Mouse (Mus musculus) hindbrain, embryonic 12.5 days (tissue): ENCODE measurements around the gene Gm49380. TPM values are rescaled to one million over a fixed set of nuclear protein-coding genes. Genes with fewer than 3 reads are reported as not detected.

Source experiments
- ATAC-seq: fragments of 200-750 bp; cut with Nextera tagmentation; 2 replicates; pipeline ENCODE4 v1.8.0; 2017; ENCODE audit warnings: moderate TSS enrichment; ENCODE audit not compliant: low FRiP score
- H3K27ac ChIP-seq: fragments of 300-500 bp; sonication (generic); 2 replicates; pipeline ENCODE4 v1.5.1; 2016; ENCODE audit warnings: mild to moderate bottlenecking
- H3K27me3 ChIP-seq: fragments of 300-500 bp; sonication (generic); 2 replicates; pipeline ENCODE4 v1.6.1; 2016; ENCODE audit warnings: mild to moderate bottlenecking
- H3K36me3 ChIP-seq: fragments of 300-500 bp; sonication (generic); 2 replicates; pipeline ENCODE4 v1.6.1; 2016; ENCODE audit warnings: mild to moderate bottlenecking
- H3K4me1 ChIP-seq: fragments of 300-500 bp; sonication (generic); 2 replicates; pipeline ENCODE4 v1.6.1; 2016
- H3K4me2 ChIP-seq: fragments of 300-500 bp; sonication (generic); replicated peaks from 2 replicates; pipeline ENCODE4 v1.6.1; 2016; ENCODE audit warnings: mild to moderate bottlenecking
- H3K4me3 ChIP-seq: fragments of 300-500 bp; sonication (generic); 2 replicates; pipeline ENCODE4 v1.5.1; 2016; ENCODE audit warnings: mild to moderate bottlenecking
- H3K9ac ChIP-seq: fragments of 300-500 bp; sonication (generic); 2 replicates; pipeline ENCODE4 v1.6.1; 2016; ENCODE audit warnings: mild to moderate bottlenecking, moderate library complexity
- H3K9me3 ChIP-seq: fragments of 300-500 bp; sonication (generic); replicated peaks from 2 replicates; pipeline ENCODE4 v1.6.1; 2016; ENCODE audit warnings: mild to moderate bottlenecking
- WGBS: fragments of 180-500 bp; shearing (Covaris S2); methylation state at CpG from one replicate; pipeline ENCODE4 v1.1.7; 2016; 5-methylcytosine and 5-hydroxymethylcytosine counted together
- polyA plus RNA-seq: library from polyadenylated mRNA; unstranded; fragments of >200 nt; fragmentation: Nextera tagmentation; extraction: Ambion mirVana; gene quantifications from 2 replicates; pipeline ENCODE4 v1.2.1, GENCODE M21; 2016

Gene Gm49380
- polyA plus RNA-seq, 1 experiment from 2014 or later: 0.26 TPM

DNA sequence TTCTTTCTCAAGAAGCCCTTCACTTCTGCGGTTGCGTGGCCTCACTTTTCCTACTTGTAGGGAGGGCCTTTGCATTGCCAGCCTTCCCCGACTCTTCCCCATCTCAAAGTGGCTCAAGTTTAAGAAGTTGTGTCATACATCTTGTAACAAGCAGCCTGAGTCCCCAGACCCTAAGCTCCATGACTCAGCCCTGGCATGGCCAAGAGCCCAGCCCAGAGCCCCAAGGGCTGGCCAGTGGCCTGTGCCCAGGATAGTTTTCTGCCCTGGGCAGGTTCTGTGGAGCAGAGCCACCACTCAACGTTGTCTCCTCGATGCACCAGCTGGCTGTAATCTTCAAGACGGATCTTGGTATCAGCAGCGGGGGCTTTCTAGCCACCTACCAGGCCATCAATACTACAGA, 8.4 kb downstream of the Gm49380 start:
- H3K27me3 ChIP-seq: no peaks in the 10 kb centered on the region
- H3K27ac ChIP-seq: no peak overlapping the region
- no peaks in the 10 kb centered on the region for H3K9me3 ChIP-seq
- H3K4me3 ChIP-seq: no peak overlapping the region
- ATAC-seq: no peak
- WGBS: 94% methylated on average over 7 of the region's 7 CpGs
- peaks cover 14% of the 10 kb centered on the region for H3K36me3 ChIP-seq
- H3K4me1 ChIP-seq: peaks cover 33% of the 10 kb centered on the region
- no peak overlapping the region for H3K9ac ChIP-seq
- no peak overlapping the region for H3K4me2 ChIP-seq

GRCm38 (mm10) chr9:44101490-44101889, 11.8 kb downstream of the Gm49380 start, which contains the start of gene Mfrp:
Mfrp (plus strand) TSS chr9:44101729.
- Histone ChIP-seq H3K27ac (no peak within 1 kb of the TSS), H3K27me3 (no peaks in the 10 kb centered on the region), H3K4me3 (no peak within 1 kb of the TSS), H3K9me3 (no peaks in the 10 kb centered on the region), H3K4me2 (no peak within 1 kb of the TSS), H3K36me3 (peaks cover 14% of the 10 kb centered on the region), H3K4me1 (peaks cover 3% of the 10 kb centered on the region; the same call in 1 of the 2 replicates), H3K9ac (no peak within 1 kb of the TSS)
- no peak for ATAC-seq
- 64% methylated on average over 9 of the region's 9 CpGs for WGBS

GRCm38 (mm10) chr9:44096536-44096935, 16.8 kb downstream of the Gm49380 start:
- peaks cover 14% of the 10 kb centered on the region for H3K4me1 ChIP-seq
- no peak overlapping the region for H3K9ac ChIP-seq
- H3K36me3 ChIP-seq: no peaks in the 10 kb centered on the region
- no peaks in the 10 kb centered on the region for H3K9me3 ChIP-seq
- 23% methylated on average over 9 of the region's 9 CpGs for WGBS
- no peaks in the 10 kb centered on the region for H3K27me3 ChIP-seq
- ATAC-seq: peak; percentile 51; the same call in 1 of the 2 replicates
- H3K4me2 ChIP-seq: no peak overlapping the region
- H3K27ac ChIP-seq: peak overlapping the region; percentile 48
- H3K4me3 ChIP-seq: no peak overlapping the region

GRCm38 (mm10) chr9:44095781-44096180, 17.5 kb downstream of the Gm49380 start:
- Histone ChIP-seq H3K4me1 (peaks cover 14% of the 10 kb centered on the region), H3K9ac (no peak overlapping the region), H3K27ac (no peak overlapping the region), H3K4me3 (no peak overlapping the region), H3K36me3 (no peaks in the 10 kb centered on the region), H3K9me3 (no peaks in the 10 kb centered on the region), H3K4me2 (no peak overlapping the region), H3K27me3 (no peaks in the 10 kb centered on the region)
- WGBS: 89% methylated on average over 9 of the region's 9 CpGs
- ATAC-seq: no peak

GRCm38 (mm10) chr9:44094737-44095136, 18.6 kb downstream of the Gm49380 start:
- WGBS: 83% methylated on average over 3 of the region's 3 CpGs
- H3K4me3 ChIP-seq: no peak overlapping the region
- H3K27ac ChIP-seq: no peak overlapping the region
- H3K27me3 ChIP-seq: no peaks in the 10 kb centered on the region
- peaks cover 14% of the 10 kb centered on the region for H3K4me1 ChIP-seq
- no peak for ATAC-seq
- no peaks in the 10 kb centered on the region for H3K36me3 ChIP-seq
- no peaks in the 10 kb centered on the region for H3K9me3 ChIP-seq
- H3K9ac ChIP-seq: no peak overlapping the region
- H3K4me2 ChIP-seq: no peak overlapping the region

DNA sequence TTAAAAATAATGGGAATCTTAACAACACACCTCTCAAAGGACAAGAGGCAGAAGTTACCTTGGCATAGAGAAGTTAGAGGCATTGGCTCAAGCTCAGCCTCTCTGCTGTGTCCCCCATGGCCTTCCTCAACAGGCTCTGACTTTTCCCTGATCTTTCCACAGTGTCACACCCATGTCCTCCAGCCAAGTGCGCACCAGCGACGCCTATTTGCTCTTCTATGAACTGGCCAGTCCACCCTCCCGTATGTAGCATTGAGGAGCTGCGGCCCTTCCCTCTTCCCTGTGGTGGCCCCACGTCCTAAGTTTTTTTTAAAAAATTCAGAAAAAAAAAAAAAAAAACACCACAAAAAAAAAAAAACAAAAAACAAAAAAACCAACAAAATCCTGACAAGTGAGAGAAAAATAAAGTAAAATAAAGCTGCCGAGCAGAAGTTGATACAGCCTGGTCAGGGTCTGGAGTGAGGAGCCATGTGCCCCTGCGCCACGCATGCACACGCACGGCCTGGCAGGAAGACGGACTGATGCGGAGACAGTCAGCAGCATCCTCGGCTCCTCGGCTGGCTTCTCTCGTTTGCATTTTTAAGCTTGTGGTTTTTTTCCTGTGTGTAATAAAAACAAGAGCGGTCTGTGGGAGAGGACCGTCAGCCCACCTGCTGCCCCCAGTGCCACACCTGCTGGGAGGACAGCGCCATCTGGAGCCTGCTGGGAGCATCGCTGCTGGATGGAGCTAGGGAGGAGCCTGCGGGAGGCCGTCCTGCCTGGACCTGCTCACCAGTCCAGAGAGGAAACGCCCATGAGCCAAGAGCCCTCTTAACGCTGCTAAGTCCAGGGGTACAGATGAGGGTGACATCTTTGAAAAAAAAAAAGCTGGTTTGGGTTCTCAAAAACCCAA, 19.4 kb downstream of the Gm49380 start:
- Histone ChIP-seq H3K27ac (no peak overlapping the region), H3K27me3 (no peaks in the 10 kb centered on the region), H3K9ac (0 out of 2 replicates have a peak overlapping the region, but pooled peaks have one; percentile 33), H3K9me3 (no peaks in the 10 kb centered on the region), H3K4me1 (peaks cover 14% of the 10 kb centered on the region), H3K4me2 (peak overlapping the region; percentile 36), H3K36me3 (no peaks in the 10 kb centered on the region), H3K4me3 (no peak overlapping the region)
- peak; percentile 59 for ATAC-seq
- 30% methylated on average over 24 of the region's 24 CpGs for WGBS

GRCm38 (mm10) chr9:44088877-44089608, 24.3 kb downstream of the Gm49380 start:
- H3K27ac ChIP-seq: no peak overlapping the region
- H3K4me3 ChIP-seq: no peak overlapping the region
- WGBS: 65% methylated on average over 12 of the region's 12 CpGs
- peaks cover 37% of the 10 kb centered on the region for H3K4me1 ChIP-seq
- no peak overlapping the region for H3K4me2 ChIP-seq
- ATAC-seq: no peak
- no peaks in the 10 kb centered on the region for H3K9me3 ChIP-seq
- H3K27me3 ChIP-seq: peaks cover 32% of the 10 kb centered on the region
- H3K9ac ChIP-seq: no peak overlapping the region
- no peaks in the 10 kb centered on the region for H3K36me3 ChIP-seq

DNA sequence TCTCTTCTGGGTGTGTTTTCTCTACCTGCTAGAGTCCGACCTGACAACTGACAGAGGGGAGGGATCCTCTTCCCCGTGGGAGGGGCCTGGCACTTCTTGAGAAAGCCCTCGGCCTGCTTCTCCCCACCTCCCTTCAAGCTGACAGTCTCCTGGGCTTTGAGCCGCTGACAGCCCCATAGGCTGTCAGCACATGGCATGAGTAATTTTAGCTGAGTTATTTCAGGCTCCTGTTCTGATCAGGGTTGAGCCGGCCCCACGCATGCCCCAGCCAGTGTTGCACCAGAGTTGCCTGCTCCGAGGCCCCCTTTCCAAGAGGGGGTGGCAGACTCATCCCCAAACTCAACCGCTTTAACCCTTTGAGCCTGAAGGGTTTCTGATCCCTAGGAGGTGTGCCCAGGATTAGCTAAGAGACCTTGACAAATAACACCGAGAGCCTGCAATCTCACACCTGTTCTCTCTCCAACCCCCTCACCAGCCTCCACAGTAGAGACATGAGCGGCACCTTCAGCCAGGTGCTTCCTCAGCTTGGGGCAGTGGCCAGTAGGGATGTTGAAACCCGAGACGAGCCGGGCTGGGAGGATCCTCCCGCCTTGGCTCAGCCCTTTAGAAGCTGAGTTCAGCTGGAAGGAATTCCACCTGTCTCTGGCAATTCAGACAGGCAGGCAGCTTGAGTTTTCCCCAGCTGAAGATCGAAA, 25.4 kb downstream of the Gm49380 start:
- no peak for ATAC-seq
- Histone ChIP-seq H3K4me2 (no peak overlapping the region), H3K27ac (no peak overlapping the region), H3K9ac (no peak overlapping the region), H3K4me1 (peaks cover 41% of the 10 kb centered on the region), H3K27me3 (peaks cover 44% of the 10 kb centered on the region), H3K9me3 (no peaks in the 10 kb centered on the region), H3K36me3 (no peaks in the 10 kb centered on the region), H3K4me3 (no peak overlapping the region)
- WGBS: 9% methylated on average over 15 of the region's 15 CpGs

- Histone ChIP-seq H3K4me2 (no peak overlapping the region), H3K4me1 (peaks cover 41% of the 10 kb centered on the region), H3K9me3 (no peaks in the 10 kb centered on the region), H3K36me3 (no peaks in the 10 kb centered on the region), H3K4me3 (no peak overlapping the region), H3K9ac (no peak overlapping the region), H3K27me3 (peaks cover 51% of the 10 kb centered on the region), H3K27ac (no peak overlapping the region)
- 47% methylated on average over 10 of the region's 10 CpGs for WGBS
- no peak for ATAC-seq
Measured at GRCm38 (mm10) chr9:44086960-44087359, 26.3 kb downstream of the Gm49380 start.

DNA sequence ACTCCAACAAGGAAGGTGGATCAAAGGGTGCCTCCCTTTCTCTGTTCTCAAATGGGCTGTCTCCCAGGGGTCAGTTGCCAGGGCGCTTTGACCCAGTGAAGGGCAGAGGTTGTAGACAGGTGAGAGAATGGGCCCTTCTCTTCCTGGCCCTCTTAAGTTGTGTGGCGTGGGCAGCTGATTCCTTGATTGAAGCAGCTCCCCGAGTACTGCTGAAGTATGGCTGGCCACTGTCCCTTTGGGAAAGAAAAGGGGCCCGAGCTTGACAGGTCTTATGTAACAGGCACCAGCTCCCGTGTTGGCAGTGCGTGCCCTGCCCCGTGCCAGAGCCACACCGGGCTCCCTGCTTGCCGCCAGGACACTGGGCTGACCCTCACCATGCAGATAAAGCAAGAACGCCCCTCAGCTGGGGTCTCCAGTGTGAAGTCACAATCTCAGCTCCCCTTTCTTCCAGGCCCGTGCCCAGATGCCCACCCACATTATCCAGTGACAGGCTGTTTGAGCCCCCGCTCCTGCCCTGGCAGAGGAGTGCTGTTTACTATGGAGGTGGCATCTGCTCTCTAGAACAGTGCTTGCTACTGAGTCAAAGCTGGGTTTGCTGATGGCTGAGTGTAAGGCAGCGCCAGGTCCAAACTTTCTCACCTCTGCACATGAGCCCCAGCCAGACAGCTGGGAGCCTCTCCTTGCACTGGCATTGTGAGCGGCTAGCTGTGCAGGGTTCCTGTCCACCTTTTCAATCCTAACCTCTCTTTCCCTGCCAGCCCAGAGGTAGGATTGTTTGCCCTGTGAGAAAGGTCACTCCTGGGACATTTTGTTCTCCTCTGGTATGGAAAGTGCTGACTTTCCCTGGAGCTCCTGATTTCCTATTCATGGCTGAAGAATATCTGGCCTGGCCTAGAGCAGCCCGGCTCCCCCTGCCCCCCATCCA, 27.3 kb downstream of the Gm49380 start:
- Histone ChIP-seq H3K27me3 (peaks cover 54% of the 10 kb centered on the region), H3K9ac (no peak overlapping the region), H3K4me2 (peak overlapping the region; percentile 96), H3K4me1 (peaks cover 41% of the 10 kb centered on the region), H3K9me3 (no peaks in the 10 kb centered on the region), H3K36me3 (no peaks in the 10 kb centered on the region), H3K27ac (no peak overlapping the region), H3K4me3 (peak overlapping the region; percentile 58; the same call in 1 of the 2 replicates)
- WGBS: 68% methylated on average over 15 of the region's 15 CpGs
- no peak for ATAC-seq

- H3K4me2 ChIP-seq: peak overlapping the region; percentile 96
- peak overlapping the region; percentile 58 for H3K4me3 ChIP-seq
- H3K4me1 ChIP-seq: peaks cover 41% of the 10 kb centered on the region
- peak overlapping the region; percentile 72 for H3K9ac ChIP-seq
- H3K27ac ChIP-seq: no peak overlapping the region
- peaks cover 55% of the 10 kb centered on the region for H3K27me3 ChIP-seq
- H3K9me3 ChIP-seq: no peaks in the 10 kb centered on the region
- no peak; the same call in 1 of the 2 replicates for ATAC-seq
- 2% methylated on average over 10 of the region's 10 CpGs for WGBS
- no peaks in the 10 kb centered on the region for H3K36me3 ChIP-seq
Measured at GRCm38 (mm10) chr9:44085276-44085675, 28.0 kb downstream of the Gm49380 start.
